Mouse (Mus musculus): ENCODE measurements around the gene Tex14.

Tex14 gene

GRCm38 (mm10) chr11:87404876-87405275 is at the start of gene Tex14, which contains the start of gene Rad51c:
TSS of gene Tex14 (plus strand) at chr11:87405065.
TSS of gene Rad51c (minus strand) at chr11:87404954.
- Histone ChIP-seq H3K9me3 (ENCODE audit: low read length) (no peaks in the 10 kb centered on the region), H3K4me3 (replicated peaks; ENCODE audit: low read length) (peak within 1 kb of the TSS; percentile 88), H3K4me1 (replicated peaks; ENCODE audit: low read depth, low read length) (peaks cover 21% of the 10 kb centered on the region), H3K27me3 (ENCODE audit: insufficient read depth, low read length) (no peaks in the 10 kb centered on the region), H3K36me3 (ENCODE audit: insufficient read depth, low read length) (peaks cover 24% of the 10 kb centered on the region)
- TF ChIP-seq NANOG (IDR thresholded peaks at IDR 0.05; ENCODE audit: borderline replicate concordance, low read length) (no peak), CTCF (conservative IDR thresholded peaks at IDR 0.05; ENCODE audit: low read length) (no peak)

- no peak for TF ChIP-seq NANOG (IDR thresholded peaks at IDR 0.05; ENCODE audit: borderline replicate concordance, low read length)
- TF ChIP-seq CTCF (conservative IDR thresholded peaks at IDR 0.05; ENCODE audit: low read length): no peak
These were observed 47.3 kb upstream of the Tex14 start for GRCm38 (mm10) chr11:87357317-87358300.

GRCm38 (mm10) chr11:87358331-87359261 is 46.3 kb upstream of the Tex14 start, which contains the start of gene Ppm1e:
TSS of gene Ppm1e (minus strand) at chr11:87359023.
- H3K4me3 ChIP-seq (replicated peaks; ENCODE audit: low read length): peak within 1 kb of the TSS; percentile 93
- H3K36me3 ChIP-seq (ENCODE audit: insufficient read depth, low read length): no peaks in the 10 kb centered on the region

More at GRCm38 (mm10) chr11:87357317-87358300, 47.3 kb upstream of the Tex14 start:
- no peaks in the 10 kb centered on the region for H3K9me3 ChIP-seq (ENCODE audit: low read length)
- peaks cover 47% of the 10 kb centered on the region for H3K27me3 ChIP-seq (ENCODE audit: insufficient read depth, low read length)
- no peaks in the 10 kb centered on the region for H3K36me3 ChIP-seq (ENCODE audit: insufficient read depth, low read length)
- peaks cover 26% of the 10 kb centered on the region for H3K4me1 ChIP-seq (replicated peaks; ENCODE audit: low read depth, low read length)
- peak overlapping the region; percentile 93 for H3K4me3 ChIP-seq (replicated peaks; ENCODE audit: low read length)

GRCm38 (mm10) chr11:87359262-87359612 is 45.6 kb upstream of the Tex14 start:
- Histone ChIP-seq H3K9me3 (ENCODE audit: low read length) (no peaks in the 10 kb centered on the region), H3K27me3 (ENCODE audit: insufficient read depth, low read length) (peaks cover 47% of the 10 kb centered on the region), H3K36me3 (ENCODE audit: insufficient read depth, low read length) (no peaks in the 10 kb centered on the region), H3K4me3 (replicated peaks; ENCODE audit: low read length) (peak overlapping the region; percentile 93), H3K4me1 (replicated peaks; ENCODE audit: low read depth, low read length) (peaks cover 15% of the 10 kb centered on the region)
- TF ChIP-seq NANOG (IDR thresholded peaks at IDR 0.05; ENCODE audit: borderline replicate concordance, low read length) (no peak), CTCF (conservative IDR thresholded peaks at IDR 0.05; ENCODE audit: low read length) (no peak), POU5F1 (IDR thresholded peaks at IDR 0.05; ENCODE audit: borderline replicate concordance, low read length) (no peak)

More at GRCm38 (mm10) chr11:87358331-87359261, 46.3 kb upstream of the Tex14 start, which contains the start of gene Ppm1e:
- no peaks in the 10 kb centered on the region for H3K9me3 ChIP-seq (ENCODE audit: low read length)
- TF ChIP-seq NANOG (IDR thresholded peaks at IDR 0.05; ENCODE audit: borderline replicate concordance, low read length) (no peak), POU5F1 (IDR thresholded peaks at IDR 0.05; ENCODE audit: borderline replicate concordance, low read length) (no peak), CTCF (conservative IDR thresholded peaks at IDR 0.05; ENCODE audit: low read length) (no peak)
- peaks cover 21% of the 10 kb centered on the region for H3K4me1 ChIP-seq (replicated peaks; ENCODE audit: low read depth, low read length)
- H3K27me3 ChIP-seq (ENCODE audit: insufficient read depth, low read length): peaks cover 47% of the 10 kb centered on the region

- Histone ChIP-seq H3K36me3 (ENCODE audit: insufficient read depth, low read length) (no peaks in the 10 kb centered on the region), H3K27me3 (ENCODE audit: insufficient read depth, low read length) (peaks cover 5% of the 10 kb centered on the region), H3K4me3 (replicated peaks; ENCODE audit: low read length) (no peak overlapping the region), H3K4me1 (replicated peaks; ENCODE audit: low read depth, low read length) (no peaks in the 10 kb centered on the region), H3K9me3 (ENCODE audit: low read length) (no peaks in the 10 kb centered on the region)
- no peak for TF ChIP-seq NANOG (IDR thresholded peaks at IDR 0.05; ENCODE audit: borderline replicate concordance, low read length)
- no peak for TF ChIP-seq POU5F1 (IDR thresholded peaks at IDR 0.05; ENCODE audit: borderline replicate concordance, low read length)
- TF ChIP-seq CTCF (conservative IDR thresholded peaks at IDR 0.05; ENCODE audit: low read length): no peak
These were observed 39.7 kb upstream of the Tex14 start for GRCm38 (mm10) chr11:87365120-87365519.

GRCm38 (mm10) chr11:87367061-87367460 is 37.8 kb upstream of the Tex14 start:
- no peaks in the 10 kb centered on the region for H3K9me3 ChIP-seq (ENCODE audit: low read length)
- H3K4me3 ChIP-seq (replicated peaks; ENCODE audit: low read length): no peak overlapping the region
- no peaks in the 10 kb centered on the region for H3K36me3 ChIP-seq (ENCODE audit: insufficient read depth, low read length)
- no peak for TF ChIP-seq CTCF (conservative IDR thresholded peaks at IDR 0.05; ENCODE audit: low read length)
- no peak for TF ChIP-seq POU5F1 (IDR thresholded peaks at IDR 0.05; ENCODE audit: borderline replicate concordance, low read length)
- TF ChIP-seq NANOG (IDR thresholded peaks at IDR 0.05; ENCODE audit: borderline replicate concordance, low read length): no peak
- no peaks in the 10 kb centered on the region for H3K4me1 ChIP-seq (replicated peaks; ENCODE audit: low read depth, low read length)
- H3K27me3 ChIP-seq (ENCODE audit: insufficient read depth, low read length): no peaks in the 10 kb centered on the region

GRCm38 (mm10) chr11:87367865-87368580 is 36.8 kb upstream of the Tex14 start:
- Histone ChIP-seq H3K4me1 (replicated peaks; ENCODE audit: low read depth, low read length) (no peaks in the 10 kb centered on the region), H3K4me3 (replicated peaks; ENCODE audit: low read length) (no peak overlapping the region), H3K36me3 (ENCODE audit: insufficient read depth, low read length) (no peaks in the 10 kb centered on the region), H3K9me3 (ENCODE audit: low read length) (no peaks in the 10 kb centered on the region), H3K27me3 (ENCODE audit: insufficient read depth, low read length) (no peaks in the 10 kb centered on the region)
- no peak for TF ChIP-seq CTCF (conservative IDR thresholded peaks at IDR 0.05; ENCODE audit: low read length)
- no peak for TF ChIP-seq NANOG (IDR thresholded peaks at IDR 0.05; ENCODE audit: borderline replicate concordance, low read length)
- no peak for TF ChIP-seq POU5F1 (IDR thresholded peaks at IDR 0.05; ENCODE audit: borderline replicate concordance, low read length)

Data from E14TG2a.4 (cell line).